Mouse (Mus musculus) C2C12 (cell line): ENCODE results near the gene Irf2bp2. TPM values are rescaled to one million over a fixed set of nuclear protein-coding genes. Genes with fewer than 3 reads are reported as not detected.

Experiments used
- H3K27me3 ChIP-seq: one replicate; pipeline ENCODE4 v1.6.1; 2011; ENCODE audit not compliant: control insufficient read depth, insufficient read depth, insufficient read length
- H3K36me3 ChIP-seq: one replicate; pipeline ENCODE4 v1.6.1; 2011; ENCODE audit not compliant: control insufficient read depth, insufficient read depth
- H3K4me3 ChIP-seq: one replicate; pipeline ENCODE4 v1.5.1; 2011; ENCODE audit warnings: mild to moderate bottlenecking, control low read depth; ENCODE audit not compliant: poor library complexity, insufficient read depth, severe bottlenecking
- H3K79me2 ChIP-seq: one replicate; pipeline ENCODE4 v1.6.1; 2011; ENCODE audit not compliant: control insufficient read depth, insufficient read depth
- H3K79me3 ChIP-seq: one replicate; pipeline ENCODE4 v1.6.1; 2011; ENCODE audit warnings: low read depth, control low read depth
- H3ac ChIP-seq: one replicate; pipeline ENCODE3; 2011; ENCODE audit warnings: low read depth; ENCODE audit not compliant: control insufficient read depth, insufficient read length
- CEBPB ChIP-seq: IDR thresholded peaks from one replicate; pipeline ENCODE4 v1.6.1; 2011; ENCODE audit warnings: low read depth, mild to moderate bottlenecking, control low read depth, moderate library complexity
- CTCF ChIP-seq: IDR thresholded peaks from one replicate; pipeline ENCODE4 v1.5.1; 2011; ENCODE audit not compliant: control insufficient read depth, insufficient read depth, insufficient read length
- FOSL1 ChIP-seq: IDR thresholded peaks from one replicate; pipeline ENCODE4 v1.8.0; 2011; ENCODE audit warnings: mild to moderate bottlenecking, low read length; ENCODE audit not compliant: poor library complexity, insufficient read depth, severe bottlenecking
- MAX ChIP-seq: IDR thresholded peaks from one replicate; pipeline ENCODE4 v1.6.1; 2011; ENCODE audit warnings: mild to moderate bottlenecking, control low read depth
- MYOD1 ChIP-seq: IDR thresholded peaks from one replicate; pipeline ENCODE4 v1.6.1; 2011; ENCODE audit warnings: low read depth; ENCODE audit not compliant: control insufficient read depth, insufficient read length
- MYOG ChIP-seq: IDR thresholded peaks from one replicate; pipeline ENCODE4 v1.6.1; 2011; ENCODE audit not compliant: control insufficient read depth, insufficient read length; ENCODE audit errors: extremely low read depth
- USF1 ChIP-seq: IDR thresholded peaks from one replicate; pipeline ENCODE4 v1.6.1; 2011; ENCODE audit warnings: low read depth, mild to moderate bottlenecking, control low read depth, moderate library complexity
- polyA plus RNA-seq: library from polyadenylated mRNA; unstranded; fragments of >200 nt; fragmentation: generic; extraction: Trizol; gene quantifications from one replicate; pipeline ENCODE4 v1.2.1, GENCODE M21; 2012; ENCODE audit warnings: missing spikeins

Gene Irf2bp2
- polyA plus RNA-seq, 1 experiment: 20.9 TPM

DNA sequence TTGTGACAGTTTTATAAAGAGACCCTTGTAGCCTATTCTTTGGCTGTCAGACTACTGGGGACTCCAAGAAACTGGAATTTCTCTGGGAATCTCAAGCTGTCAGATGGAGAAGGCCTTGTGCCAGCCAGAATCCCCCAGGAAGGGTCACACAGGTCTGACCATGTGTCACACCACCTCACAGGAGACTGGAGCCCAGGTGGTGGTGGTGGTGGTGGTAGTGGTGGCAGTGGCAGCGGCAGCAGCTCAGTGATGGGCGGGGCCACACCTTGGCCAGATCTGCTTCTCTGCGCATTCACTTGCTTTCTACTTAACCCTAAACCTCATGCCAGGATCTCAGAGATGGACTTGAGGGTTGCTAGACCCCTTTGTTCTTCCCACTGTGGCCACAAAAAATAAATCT lies 19.0 kb upstream of the Irf2bp2 start:
- H3K79me3 ChIP-seq: no peaks in the 10 kb centered on the region
- no peaks in the 10 kb centered on the region for H3K27me3 ChIP-seq
- H3ac ChIP-seq: no peak overlapping the region
- H3K4me3 ChIP-seq: no peak overlapping the region
- no peaks in the 10 kb centered on the region for H3K79me2 ChIP-seq
- TF ChIP-seq MAX: no peak
- TF ChIP-seq CTCF: no peak
- TF ChIP-seq FOSL1: no peak
- TF ChIP-seq MYOG: no peak
- no peak for TF ChIP-seq CEBPB
- TF ChIP-seq MYOD1: no peak
- TF ChIP-seq USF1: no peak
- H3K36me3 ChIP-seq: no peaks in the 10 kb centered on the region

- no peaks in the 10 kb centered on the region for H3K36me3 ChIP-seq
- H3K4me3 ChIP-seq: no peak overlapping the region
- H3ac ChIP-seq: no peak overlapping the region
- no peak for TF ChIP-seq FOSL1
- TF ChIP-seq MYOG: no peak
- no peak for TF ChIP-seq CTCF
- no peak for TF ChIP-seq CEBPB
- TF ChIP-seq USF1: no peak
- no peak for TF ChIP-seq MAX
- no peak for TF ChIP-seq MYOD1
- H3K79me2 ChIP-seq: no peaks in the 10 kb centered on the region
- H3K79me3 ChIP-seq: no peaks in the 10 kb centered on the region
- no peaks in the 10 kb centered on the region for H3K27me3 ChIP-seq
Observed at GRCm38 (mm10) chr8:126610713-126611112, 16.9 kb upstream of the Irf2bp2 start.

DNA sequence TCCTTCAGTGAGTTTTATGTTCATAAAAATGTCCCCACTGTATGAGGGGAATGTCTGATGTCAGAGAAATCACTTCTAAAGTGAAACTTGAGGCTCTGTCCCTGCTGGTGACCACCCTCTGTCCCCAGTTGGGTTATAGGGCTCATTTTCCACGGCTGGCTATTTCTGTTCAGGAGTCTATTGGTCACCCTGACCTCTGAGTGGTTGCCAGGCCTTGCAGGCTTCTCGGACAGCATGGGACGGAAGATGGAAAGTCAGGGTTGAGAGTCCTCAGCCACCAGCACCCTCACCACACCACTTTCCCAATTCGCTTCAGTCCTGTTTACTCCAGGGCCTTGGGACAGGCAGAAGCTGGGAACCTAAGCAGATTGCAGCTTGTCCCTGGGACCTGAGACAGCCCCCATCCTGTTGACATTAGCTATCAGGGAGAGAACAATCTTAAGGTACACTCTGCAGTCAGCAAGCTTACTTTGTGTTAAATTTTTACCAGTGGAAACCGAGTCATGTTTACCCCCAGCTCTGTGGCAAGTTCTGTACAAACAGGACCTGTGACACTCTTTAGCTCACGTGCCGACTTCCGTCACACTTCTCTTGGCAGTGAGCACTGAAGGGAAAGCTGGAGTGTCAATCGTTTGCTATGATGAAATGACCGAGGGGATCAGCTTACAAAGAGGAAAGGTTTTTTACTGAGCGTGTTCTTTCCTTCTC lies 15.9 kb upstream of the Irf2bp2 start:
- H3K79me3 ChIP-seq: no peaks in the 10 kb centered on the region

DNA sequence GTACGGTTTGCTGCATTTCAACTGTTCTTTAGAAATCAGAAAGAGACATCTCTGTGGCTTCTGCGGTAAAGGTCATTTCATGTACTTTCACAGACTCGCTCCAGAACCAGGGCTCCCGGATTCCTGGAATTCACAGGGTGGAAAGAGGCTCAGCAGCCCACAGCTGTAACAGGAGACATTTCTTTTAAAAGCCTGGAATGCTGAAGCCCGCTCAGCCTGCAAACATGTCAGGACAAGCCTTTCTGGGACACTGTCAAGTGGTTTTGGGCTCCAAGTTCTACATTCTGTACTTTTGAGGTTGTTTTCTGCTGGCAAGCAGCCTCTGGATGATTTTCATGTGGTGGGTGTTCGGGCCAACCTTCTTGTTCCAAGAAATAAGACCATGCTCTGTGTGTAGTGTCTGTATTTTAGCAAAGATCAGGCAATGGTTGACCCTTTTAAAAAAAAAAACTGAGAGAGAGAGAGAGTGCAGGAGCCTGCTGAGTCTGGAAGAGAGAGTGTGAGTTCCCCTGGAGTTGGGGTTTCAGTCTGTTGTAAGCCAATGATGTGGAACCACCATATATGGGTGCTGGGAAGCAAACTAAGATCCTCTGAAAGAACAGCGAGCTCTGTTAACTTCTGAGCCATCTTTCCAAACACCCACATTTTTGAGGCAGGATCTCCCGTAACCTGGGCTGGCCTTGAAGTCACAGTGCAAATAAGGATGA lies 9.6 kb upstream of the Irf2bp2 start:
- Histone ChIP-seq H3ac (no peak overlapping the region), H3K36me3 (no peaks in the 10 kb centered on the region), H3K4me3 (no peak overlapping the region), H3K79me3 (no peaks in the 10 kb centered on the region), H3K27me3 (no peaks in the 10 kb centered on the region), H3K79me2 (no peaks in the 10 kb centered on the region)
- TF ChIP-seq FOSL1: no peak
- TF ChIP-seq MYOG: no peak
- no peak for TF ChIP-seq MAX
- TF ChIP-seq MYOD1: no peak
- TF ChIP-seq USF1: no peak
- TF ChIP-seq CEBPB: no peak
- no peak for TF ChIP-seq CTCF

More for the DNA sequence above, 15.9 kb upstream of the Irf2bp2 start:
- Histone ChIP-seq H3K27me3 (no peaks in the 10 kb centered on the region), H3K4me3 (no peak overlapping the region), H3K36me3 (no peaks in the 10 kb centered on the region), H3ac (no peak overlapping the region), H3K79me2 (no peaks in the 10 kb centered on the region)
- TF ChIP-seq MYOG: no peak
- TF ChIP-seq CTCF: no peak
- no peak for TF ChIP-seq USF1
- TF ChIP-seq MAX: no peak
- TF ChIP-seq MYOD1: no peak
- TF ChIP-seq FOSL1: no peak
- TF ChIP-seq CEBPB: no peak

DNA sequence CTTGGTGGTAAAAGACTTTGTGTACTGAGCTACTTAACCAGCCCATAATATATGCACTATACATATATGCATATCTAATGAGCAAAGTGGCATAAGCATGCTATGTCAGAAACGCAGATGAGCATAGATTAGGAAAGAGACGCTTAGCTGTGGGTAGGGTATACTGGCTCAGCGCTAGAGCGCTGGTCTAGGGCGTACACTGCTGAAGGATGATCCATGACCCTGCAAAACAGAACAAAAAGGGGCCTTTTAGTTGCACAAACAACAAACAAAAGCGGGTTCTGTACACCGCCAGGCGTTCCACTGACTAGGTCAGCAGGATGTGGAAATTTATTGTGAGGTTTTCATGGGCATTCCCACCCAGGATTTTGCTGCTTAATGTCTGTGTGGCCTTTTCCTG lies 8.9 kb upstream of the Irf2bp2 start:
- no peak overlapping the region for H3ac ChIP-seq
- no peaks in the 10 kb centered on the region for H3K36me3 ChIP-seq
- H3K79me3 ChIP-seq: no peaks in the 10 kb centered on the region
- H3K27me3 ChIP-seq: no peaks in the 10 kb centered on the region
- no peaks in the 10 kb centered on the region for H3K79me2 ChIP-seq
- TF ChIP-seq MYOG: no peak
- no peak for TF ChIP-seq CEBPB
- TF ChIP-seq FOSL1: no peak
- no peak for TF ChIP-seq MYOD1
- no peak for TF ChIP-seq USF1
- TF ChIP-seq CTCF: no peak
- no peak for TF ChIP-seq MAX
- H3K4me3 ChIP-seq: no peak overlapping the region
